Mouse (Mus musculus) thymus, postnatal 0 days (tissue): ENCODE data around the gene Etfa. TPM values are rescaled to one million over a fixed set of nuclear protein-coding genes. Genes with fewer than 3 reads are reported as not detected.
A peak's percentile ranks its signal among the peaks of the same experiment; 100 is the strongest.

ENCODE experiments used
- DNase-seq: peaks from one replicate; pipeline ENCODE4 v3.0.0-alpha.2; 2015; ENCODE audit warnings: low spot score
- polyA plus RNA-seq: library from polyadenylated mRNA; unstranded; fragments of >200 nt; fragmentation: Nextera tagmentation; extraction: Ambion mirVana; gene quantifications from 2 replicates; pipeline ENCODE4 v1.2.1, GENCODE M21; 2015

The Etfa gene
- polyA plus RNA-seq, 1 experiment from 2014 or later = 253 TPM

DNA sequence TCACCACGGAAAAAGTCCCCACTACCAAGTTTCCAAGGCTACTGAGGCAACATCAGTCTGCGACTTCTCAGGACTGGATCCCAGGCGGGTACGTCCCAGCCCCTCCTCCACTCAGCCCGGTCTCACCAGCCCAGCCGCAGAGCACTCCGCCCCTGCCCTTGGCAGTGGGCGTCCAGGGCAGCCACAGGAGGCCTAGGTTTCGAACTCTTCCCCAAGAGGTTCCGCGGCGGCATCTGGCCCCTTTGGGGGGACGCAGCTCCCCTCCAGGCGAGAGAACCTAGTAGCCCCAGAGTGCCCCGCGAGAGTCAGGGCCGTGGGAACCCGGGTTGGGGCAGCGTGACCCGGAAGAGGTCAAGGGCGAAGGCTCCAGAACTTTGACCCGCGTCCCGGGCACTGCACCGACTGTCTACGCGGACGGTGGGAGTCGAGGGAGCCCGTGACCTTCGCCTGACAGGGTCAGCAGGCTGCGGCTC lies 486 bp downstream of the Etfa start:
- DNase-seq = peak; percentile 49

- no peak for DNase-seq
Observed at GRCm38 (mm10) chr9:55510651-55511235, 1.3 kb downstream of the Etfa start.

GRCm38 (mm10) chr9:55509731-55510130 lies 2.3 kb downstream of the Etfa start:
- no peak for DNase-seq

DNA sequence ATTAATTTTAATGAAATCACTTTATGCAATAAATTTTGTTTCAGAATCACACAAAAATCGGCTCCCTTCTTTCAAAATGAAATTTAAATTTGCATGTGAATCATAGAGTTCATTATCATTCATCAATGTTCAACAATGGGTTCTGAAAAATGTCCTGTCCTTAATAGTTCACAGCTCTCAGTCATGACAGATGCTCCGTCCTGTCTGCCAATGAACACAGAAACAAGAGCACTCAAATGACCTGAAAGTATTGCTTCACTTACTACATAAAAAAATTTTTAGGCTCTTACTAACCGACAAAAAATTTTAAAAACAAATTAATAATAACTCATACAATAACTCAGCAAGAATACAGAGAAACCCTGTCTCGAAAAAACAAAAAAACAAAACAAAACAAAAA lies 3.3 kb downstream of the Etfa start:
- no peak for DNase-seq

GRCm38 (mm10) chr9:55507922-55508321 lies 4.1 kb downstream of the Etfa start:
- no peak for DNase-seq

DNA sequence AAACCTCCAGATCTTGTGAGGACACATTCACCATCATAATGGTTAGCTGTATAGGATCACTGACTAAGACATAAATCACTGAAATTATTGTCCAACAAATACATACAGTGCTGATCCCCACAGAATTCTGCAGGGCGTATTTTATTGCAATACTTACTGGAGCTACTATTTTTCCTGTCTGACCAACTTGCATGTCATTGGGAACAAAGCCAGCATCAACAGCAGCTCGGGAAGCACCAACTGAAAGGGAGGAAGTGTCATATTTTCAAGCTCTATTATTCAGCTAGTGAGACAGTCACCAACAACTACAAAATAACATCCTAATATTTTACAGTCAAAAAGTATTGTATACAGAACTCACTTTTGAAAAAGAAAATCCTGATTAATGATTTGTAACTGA lies 29.9 kb downstream of the Etfa start:
- DNase-seq = no peak

GRCm38 (mm10) chr9:55478699-55479098 lies 33.3 kb downstream of the Etfa start:
- DNase-seq = no peak

DNA sequence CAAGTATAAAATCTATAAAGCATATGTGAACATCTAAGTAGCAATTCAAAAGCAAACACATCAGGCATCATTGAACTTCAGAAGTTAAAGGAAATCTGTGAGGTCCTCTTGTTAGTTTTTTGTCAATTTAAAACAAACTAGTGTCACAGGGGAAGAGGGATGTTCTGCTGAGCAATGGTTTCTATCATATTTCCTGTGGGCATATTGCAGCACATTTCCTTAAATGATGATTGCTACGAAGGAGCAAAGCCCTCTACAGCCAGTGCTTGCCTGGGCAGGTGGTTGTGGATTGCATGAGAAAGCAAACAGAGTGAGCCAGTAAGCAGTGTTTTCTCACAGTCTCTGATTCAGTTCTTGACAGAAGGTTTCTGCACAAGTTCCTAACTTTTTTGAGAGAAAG lies 36.0 kb downstream of the Etfa start:
- no peak for DNase-seq

DNA sequence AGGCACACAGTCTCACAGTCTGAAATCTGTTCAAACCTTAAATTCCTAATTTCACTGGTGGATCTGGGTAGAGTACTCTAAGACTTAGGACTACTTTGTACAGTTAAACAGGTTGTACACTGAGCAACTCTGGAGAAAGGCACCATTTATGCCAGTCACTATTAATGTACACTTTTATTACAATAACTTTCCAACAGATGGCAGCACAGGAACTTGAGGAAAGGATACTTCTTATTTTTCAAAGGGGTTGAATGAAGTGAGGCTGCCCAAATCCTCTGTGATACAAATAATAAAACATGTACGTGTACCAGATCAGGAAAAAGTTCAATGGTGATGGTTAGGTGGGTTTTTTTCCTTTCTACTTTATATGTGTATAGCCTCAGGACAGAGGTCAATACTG lies 43.6 kb downstream of the Etfa start:
- DNase-seq = peak; percentile 37

- DNase-seq = no peak
Observed at GRCm38 (mm10) chr9:55453366-55453765, 58.7 kb downstream of the Etfa start.

- no peak for DNase-seq
Observed at GRCm38 (mm10) chr9:55452906-55453305, 59.1 kb downstream of the Etfa start.

GRCm38 (mm10) chr9:55451426-55451825 lies 60.6 kb downstream of the Etfa start:
- DNase-seq = no peak

- DNase-seq = no peak
Observed at GRCm38 (mm10) chr9:55450035-55450434, 62.0 kb downstream of the Etfa start.

DNA sequence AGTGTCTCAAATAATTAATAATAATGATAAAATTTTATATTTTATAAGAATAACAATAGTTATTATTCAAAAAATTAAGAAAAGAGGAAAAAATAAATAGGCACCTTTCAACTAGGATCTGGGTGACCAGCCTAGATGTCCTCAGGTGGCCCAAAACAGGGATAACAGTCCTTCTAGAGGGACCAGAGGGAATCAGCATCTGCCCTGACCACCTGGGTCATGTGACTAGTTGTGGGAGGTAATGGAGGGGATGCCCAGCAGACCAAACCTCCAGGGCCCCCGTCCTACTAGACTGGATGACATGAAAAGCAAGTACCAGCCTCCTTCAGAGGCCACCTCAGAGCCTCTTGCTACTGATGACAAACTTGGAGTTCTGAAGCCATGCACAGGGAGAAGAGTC lies 62.9 kb downstream of the Etfa start:
- DNase-seq = no peak

DNA sequence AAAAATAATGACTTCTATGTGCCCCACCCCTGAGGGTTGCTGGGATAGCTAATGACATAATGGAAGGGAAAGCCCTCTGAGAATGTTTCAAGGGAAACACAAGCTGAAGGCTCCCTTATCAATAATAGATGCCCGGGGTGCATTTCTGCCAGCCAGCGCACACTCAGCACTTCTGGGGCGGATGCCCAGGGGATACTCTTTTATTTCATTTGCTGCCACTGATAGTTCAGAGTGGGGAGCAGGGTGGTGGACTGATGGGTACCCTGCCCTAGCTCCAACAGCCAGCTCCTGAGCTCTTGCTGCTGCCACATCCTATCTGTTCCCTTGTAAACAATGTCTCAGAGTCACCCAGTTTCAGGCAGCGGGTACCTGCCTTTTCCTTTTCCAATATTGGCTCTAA lies 64.5 kb downstream of the Etfa start:
- DNase-seq = no peak

DNA sequence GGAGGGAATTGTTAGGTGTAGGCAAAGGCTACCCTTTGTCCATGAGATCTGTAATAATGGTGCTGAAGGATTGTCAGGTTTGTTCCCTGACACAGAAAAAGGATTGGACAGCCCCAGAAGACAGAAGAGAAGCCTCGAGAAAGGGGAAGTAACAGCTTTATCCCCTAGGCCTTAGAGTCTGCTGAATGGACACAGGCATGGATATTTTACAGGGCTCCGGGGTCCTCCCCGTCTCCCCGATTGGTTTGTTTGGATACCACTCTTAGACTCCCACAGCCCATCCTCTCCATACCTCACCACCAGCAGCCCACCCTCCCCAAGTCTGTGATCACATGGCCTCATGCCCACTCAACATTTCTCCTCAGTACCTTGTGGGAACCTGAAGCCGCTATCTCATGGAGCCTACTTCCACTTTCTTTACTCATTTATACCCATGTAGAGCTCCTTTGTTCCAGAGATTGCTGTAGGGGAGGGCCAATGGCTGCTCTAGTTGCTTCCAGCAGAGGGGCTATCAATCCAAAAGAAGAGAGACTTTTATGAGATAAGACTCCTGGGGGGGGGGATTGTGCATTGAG lies 72.8 kb downstream of the Etfa start:
- DNase-seq = no peak

GRCm38 (mm10) chr9:55438433-55438832 lies 73.6 kb downstream of the Etfa start:
- no peak for DNase-seq

- no peak for DNase-seq
Observed at GRCm38 (mm10) chr9:55433875-55434274, 78.2 kb downstream of the Etfa start.

DNA sequence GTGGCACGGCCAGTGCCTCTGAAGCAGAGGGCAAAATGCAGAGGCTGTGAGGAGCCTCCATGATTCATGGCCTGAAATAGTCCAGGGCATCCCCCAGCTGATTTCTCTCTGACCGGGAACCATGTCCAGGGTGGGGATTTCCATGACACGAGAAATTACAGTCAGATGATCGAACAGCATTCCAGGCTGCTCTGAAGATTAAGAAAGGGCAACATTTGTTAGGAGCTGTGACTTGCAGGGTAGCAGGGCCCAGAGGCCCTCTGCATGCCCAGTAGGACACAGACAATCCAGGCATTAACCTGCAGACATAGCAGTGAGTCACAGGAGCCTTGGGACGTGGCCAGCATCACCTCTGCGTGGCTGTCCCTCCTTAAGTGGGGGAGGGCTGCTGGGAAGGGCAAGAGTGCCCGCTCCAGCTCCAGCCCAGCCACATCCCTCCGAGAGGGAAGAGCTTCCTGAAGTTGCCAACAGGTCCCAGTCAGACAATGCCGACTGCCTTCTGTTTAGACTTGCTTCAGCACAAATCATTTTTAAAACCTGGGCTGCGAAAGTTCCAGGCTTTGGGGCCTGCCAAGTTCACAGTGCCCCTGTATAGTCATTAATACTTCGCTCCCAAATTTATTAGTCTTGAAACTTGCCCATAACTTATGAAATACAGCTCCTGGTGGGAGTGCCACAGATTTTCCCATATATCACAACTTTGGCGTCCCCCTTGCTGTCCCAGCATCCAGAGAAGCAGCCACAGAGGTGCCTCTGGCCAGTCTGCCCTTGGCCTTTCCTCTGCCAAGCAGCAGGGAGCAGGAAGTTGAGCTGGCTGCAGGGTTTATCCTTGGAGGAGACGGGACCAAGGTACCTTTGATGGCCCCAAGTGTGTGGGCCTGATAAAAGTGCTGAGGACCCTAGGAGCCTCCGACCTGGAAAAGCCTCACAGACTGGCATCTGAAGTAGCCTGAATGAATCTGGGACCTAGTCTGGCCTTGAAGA lies 79.4 kb downstream of the Etfa start:
- no peak for DNase-seq

DNA sequence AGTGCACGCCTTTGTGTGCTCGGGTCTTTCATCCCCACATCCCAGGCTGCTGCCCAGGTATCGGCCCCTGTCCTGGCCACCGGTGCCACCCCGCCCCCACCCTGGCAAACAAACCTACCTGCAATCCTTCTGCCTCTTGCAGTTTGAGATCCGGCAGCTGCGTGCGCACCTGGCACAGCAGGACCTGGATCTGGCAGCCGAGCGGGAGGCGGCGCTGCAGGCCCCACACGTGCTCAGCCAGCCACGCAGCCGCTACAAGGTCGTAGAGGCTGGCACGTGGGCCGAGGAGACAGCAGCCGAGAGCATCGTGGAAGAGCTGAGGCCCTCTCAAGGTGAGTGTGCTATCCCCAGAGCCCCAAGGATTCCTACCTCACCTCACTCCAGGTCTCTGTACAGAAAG lies 81.9 kb downstream of the Etfa start:
- DNase-seq = peak; percentile 15

DNA sequence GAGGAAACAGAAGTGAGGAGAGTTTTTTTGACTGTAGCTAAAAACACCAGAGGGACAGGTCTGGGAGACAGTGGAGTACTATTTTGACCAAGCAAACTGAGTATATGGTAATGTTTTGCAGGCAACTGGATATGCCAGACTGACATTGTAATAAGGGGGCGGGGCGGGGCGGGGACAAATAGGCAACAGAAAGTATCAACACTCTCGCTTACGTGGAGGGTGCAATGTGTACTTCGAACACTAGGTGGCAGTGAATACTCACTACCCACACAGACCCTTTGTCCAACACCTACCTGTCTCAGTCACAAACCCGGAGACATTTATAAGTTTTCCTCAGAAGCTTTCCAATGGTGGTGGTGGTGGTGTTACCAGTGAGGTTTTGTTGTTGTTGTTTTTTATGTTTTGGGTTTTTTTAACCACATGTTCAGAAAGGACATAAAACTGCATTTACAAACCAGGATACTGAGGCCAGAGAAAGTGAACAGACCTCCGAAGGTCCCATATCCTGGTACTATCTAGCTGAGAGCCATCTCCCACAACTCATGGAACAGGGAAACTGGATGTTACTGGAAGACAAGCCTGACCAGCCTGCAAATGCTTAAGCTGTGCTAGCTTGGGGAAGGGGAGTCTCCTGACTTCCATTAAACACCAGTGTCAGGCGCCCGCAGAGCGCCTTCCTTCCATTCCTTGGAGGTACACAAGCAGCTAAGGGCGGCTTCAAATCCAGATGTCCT lies 82.6 kb downstream of the Etfa start:
- peak; percentile 76 for DNase-seq
